Mouse (Mus musculus) lung, postnatal 0 days (tissue): ENCODE data around the gene Pdcd7. TPM values are rescaled to one million over a fixed set of nuclear protein-coding genes. Genes with fewer than 3 reads are reported as not detected.

Experiments
- ATAC-seq: fragments of 200-750 bp; cut with Nextera tagmentation; 2 replicates; pipeline ENCODE4 v1.8.0; 2017; ENCODE audit warnings: moderate library complexity
- DNase-seq: peaks from one replicate; pipeline ENCODE4 v3.0.0-alpha.2; 2016; ENCODE audit warnings: low spot score
- H3K27ac ChIP-seq: fragments of 300-500 bp; sonication (generic); 2 replicates; pipeline ENCODE4 v1.5.1; 2014; ENCODE audit warnings: antibody characterized with exemption, mild to moderate bottlenecking, low read length, mixed read lengths
- H3K27me3 ChIP-seq: fragments of 300-500 bp; sonication (generic); replicated peaks from 2 replicates; pipeline ENCODE4 v1.6.1; 2014; ENCODE audit warnings: low read length, mixed read lengths; ENCODE audit not compliant: insufficient read depth
- H3K36me3 ChIP-seq: fragments of 300-500 bp; sonication (generic); 2 replicates; pipeline ENCODE4 v1.6.1; 2014; ENCODE audit warnings: low read length, mixed read lengths; ENCODE audit not compliant: insufficient read depth
- H3K4me1 ChIP-seq: fragments of 300-500 bp; sonication (generic); 2 replicates; pipeline ENCODE4 v1.6.1; 2014; ENCODE audit warnings: antibody characterized with exemption, low read depth, low read length, mixed read lengths; ENCODE audit not compliant: insufficient read depth
- H3K4me2 ChIP-seq: fragments of 300-500 bp; sonication (generic); replicated peaks from 2 replicates; pipeline ENCODE4 v1.6.1; 2014; ENCODE audit warnings: low read depth, mild to moderate bottlenecking, low read length, moderate library complexity, mixed read lengths
- H3K4me3 ChIP-seq: fragments of 300-500 bp; sonication (generic); 2 replicates; pipeline ENCODE4 v1.5.1; 2014; ENCODE audit warnings: low read depth, low read length
- H3K9ac ChIP-seq: fragments of 300-500 bp; sonication (generic); replicated peaks from 2 replicates; pipeline ENCODE4 v1.6.1; 2014; ENCODE audit warnings: low read depth, mild to moderate bottlenecking
- H3K9me3 ChIP-seq: fragments of 300-500 bp; sonication (generic); 2 replicates; pipeline ENCODE4 v1.6.1; 2016; ENCODE audit warnings: low read length, mixed read lengths
- CTCF ChIP-seq: IDR thresholded peaks from 2 replicates; pipeline ENCODE4 v1.5.1; 2016; ENCODE audit warnings: antibody characterized with exemption, mild to moderate bottlenecking
- EP300 ChIP-seq: IDR thresholded peaks from 2 replicates; pipeline ENCODE4 v1.6.1; 2016; ENCODE audit warnings: antibody characterized with exemption, mild to moderate bottlenecking, control low read depth
- WGBS: fragments of 180-500 bp; shearing (Covaris S2); extraction: QIAGEN DNeasy Blood & Tissue Kit; methylation state at CpG from one replicate; pipeline ENCODE4 v1.1.7; 2014; 5-methylcytosine and 5-hydroxymethylcytosine counted together
- polyA plus RNA-seq: library from polyadenylated mRNA; unstranded; fragments of >200 nt; fragmentation: Nextera tagmentation; extraction: Ambion mirVana; gene quantifications from 2 replicates; pipeline ENCODE4 v1.2.1, GENCODE M21; 2015

The Pdcd7 gene
- polyA plus RNA-seq = 8.6 and 8.7 TPM in 2 replicates

DNA sequence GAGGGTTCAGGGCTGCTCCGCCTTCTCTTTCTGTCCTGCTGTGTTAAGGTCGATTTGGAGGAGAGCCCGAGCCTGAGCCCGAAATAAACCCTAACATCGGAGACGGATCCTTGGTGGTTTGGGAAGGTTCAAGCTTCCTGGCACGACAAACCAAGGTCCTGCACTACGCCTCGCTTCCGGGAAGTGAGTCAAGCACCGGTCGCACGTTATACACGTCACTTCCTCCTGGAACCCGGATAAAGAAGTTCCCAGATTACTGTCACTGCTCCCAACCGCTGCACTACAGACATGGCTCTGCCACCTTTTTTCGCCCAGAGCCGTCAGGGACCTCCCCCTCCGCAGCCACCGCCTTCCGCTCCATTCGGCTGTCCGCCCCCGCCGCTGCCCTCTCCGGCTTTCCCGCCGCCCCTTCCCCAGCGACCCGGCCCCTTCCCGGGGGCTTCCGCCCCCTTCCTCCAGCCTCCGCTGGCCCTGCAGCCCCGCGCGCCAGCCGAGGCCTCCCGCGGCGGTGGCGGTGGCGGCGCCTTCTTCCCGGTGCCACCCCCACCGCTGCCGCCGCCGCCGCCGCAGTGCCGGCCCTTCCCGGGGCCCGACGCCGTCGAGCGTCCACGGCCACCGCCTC, at the start of gene Pdcd7:
Gene Pdcd7, plus strand, starts transcription at position 251 of the 622 bp plus-strand sequence.
- peak within 1 kb of the TSS; percentile 96 for H3K9ac ChIP-seq
- H3K27me3 ChIP-seq = no peaks in the 10 kb centered on the region
- under 1% methylated on average over 41 of the region's 59 CpGs for WGBS
- no peaks in the 10 kb centered on the region for H3K36me3 ChIP-seq
- peak within 1 kb of the TSS; percentile 91 for H3K4me2 ChIP-seq
- peak; percentile 95 for ATAC-seq
- no peaks in the 10 kb centered on the region for H3K9me3 ChIP-seq
- peak; percentile 98 for DNase-seq
- TF ChIP-seq CTCF (no peak), EP300 (no peak; the same call in 1 of the 2 replicates)
- H3K4me1 ChIP-seq = peaks cover 10% of the 10 kb centered on the region
- H3K4me3 ChIP-seq = peak within 1 kb of the TSS; percentile 93
- peak within 1 kb of the TSS; percentile 98 for H3K27ac ChIP-seq

- ATAC-seq (no peak), DNase-seq (no peak)
- no peak overlapping the region for H3K4me3 ChIP-seq
- no peaks in the 10 kb centered on the region for H3K27me3 ChIP-seq
- no peaks in the 10 kb centered on the region for H3K9me3 ChIP-seq
- no peak for TF ChIP-seq EP300
- no peak for TF ChIP-seq CTCF
- H3K4me1 ChIP-seq = no peaks in the 10 kb centered on the region
- H3K4me2 ChIP-seq = no peak overlapping the region
- 99% methylated on average over 2 of the region's 2 CpGs for WGBS
- no peak overlapping the region for H3K27ac ChIP-seq
- H3K9ac ChIP-seq = no peak overlapping the region
- peaks cover 11% of the 10 kb centered on the region; the same call in 1 of the 2 replicates for H3K36me3 ChIP-seq
Observed at GRCm38 (mm10) chr9:65297056-65297455, 48.8 kb upstream of the Pdcd7 start.

GRCm38 (mm10) chr9:65298761-65299160, 47.1 kb upstream of the Pdcd7 start:
- Histone ChIP-seq H3K36me3 (peaks cover 22% of the 10 kb centered on the region; the same call in 1 of the 2 replicates), H3K9ac (no peak overlapping the region), H3K4me2 (no peak overlapping the region), H3K4me1 (no peaks in the 10 kb centered on the region), H3K9me3 (no peaks in the 10 kb centered on the region), H3K4me3 (no peak overlapping the region), H3K27ac (no peak overlapping the region), H3K27me3 (no peaks in the 10 kb centered on the region)
- TF ChIP-seq CTCF = no peak
- no peak for TF ChIP-seq EP300
- WGBS = 82% methylated on average over 3 of the region's 3 CpGs
- no peak for ATAC-seq
- no peak for DNase-seq

GRCm38 (mm10) chr9:65299650-65300049, 46.3 kb upstream of the Pdcd7 start:
- Histone ChIP-seq H3K9me3 (no peaks in the 10 kb centered on the region), H3K27ac (no peak overlapping the region), H3K4me1 (no peaks in the 10 kb centered on the region), H3K4me3 (no peak overlapping the region), H3K36me3 (peaks cover 23% of the 10 kb centered on the region; the same call in 1 of the 2 replicates), H3K27me3 (no peaks in the 10 kb centered on the region), H3K4me2 (no peak overlapping the region), H3K9ac (no peak overlapping the region)
- TF ChIP-seq EP300 = no peak
- no peak for TF ChIP-seq CTCF
- DNase-seq (no peak), ATAC-seq (no peak)
- 98% methylated on average over 7 of the region's 7 CpGs for WGBS

DNA sequence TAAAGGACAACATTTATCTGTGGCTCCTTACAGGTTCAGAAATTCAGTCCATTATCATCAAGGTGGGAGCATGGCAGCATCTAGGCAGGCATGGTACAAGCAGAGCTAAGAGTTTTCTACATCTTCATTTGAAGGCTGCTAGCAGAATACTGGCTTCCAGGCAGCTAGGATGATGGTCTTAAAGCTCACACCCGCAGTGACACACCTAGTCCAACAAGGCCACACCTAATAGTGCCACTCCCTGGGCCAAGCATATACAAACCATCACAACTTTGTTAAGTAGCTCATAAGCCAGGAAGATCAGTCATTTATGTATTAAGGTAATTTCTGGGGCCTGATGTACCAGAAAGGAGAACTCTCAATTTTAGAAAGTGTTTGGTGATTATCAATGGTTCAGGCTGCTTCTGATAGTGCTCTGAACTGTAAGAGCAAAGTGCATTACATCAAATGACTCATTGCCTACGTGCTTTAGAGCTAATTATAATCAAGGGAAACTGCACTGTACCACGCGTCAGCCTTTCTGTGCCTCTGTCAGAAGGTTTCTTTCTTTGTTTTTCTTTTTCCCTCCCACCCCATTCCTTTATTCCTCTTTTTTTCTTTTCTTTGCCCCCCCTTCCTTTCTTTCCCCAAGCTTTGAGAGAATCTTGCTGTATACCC, 43.4 kb upstream of the Pdcd7 start:
- TF ChIP-seq CTCF (no peak), EP300 (no peak)

GRCm38 (mm10) chr9:65303586-65303985, 42.3 kb upstream of the Pdcd7 start:
- H3K4me2 ChIP-seq = no peak overlapping the region
- DNase-seq = no peak
- no peaks in the 10 kb centered on the region for H3K27me3 ChIP-seq
- peaks cover 31% of the 10 kb centered on the region; the same call in 1 of the 2 replicates for H3K36me3 ChIP-seq
- WGBS = 91% methylated on average over 4 of the region's 4 CpGs
- H3K4me1 ChIP-seq = no peaks in the 10 kb centered on the region
- ATAC-seq = no peak
- H3K27ac ChIP-seq = no peak overlapping the region
- TF ChIP-seq EP300 = no peak
- TF ChIP-seq CTCF = no peak
- H3K9ac ChIP-seq = no peak overlapping the region
- H3K4me3 ChIP-seq = no peak overlapping the region
- no peaks in the 10 kb centered on the region for H3K9me3 ChIP-seq

More for the DNA sequence above, 43.4 kb upstream of the Pdcd7 start:
- WGBS = 93% methylated on average over 4 of the region's 4 CpGs
- no peak overlapping the region for H3K27ac ChIP-seq
- no peaks in the 10 kb centered on the region for H3K9me3 ChIP-seq
- no peaks in the 10 kb centered on the region for H3K27me3 ChIP-seq
- ATAC-seq (no peak), DNase-seq (no peak)
- no peak overlapping the region for H3K4me2 ChIP-seq
- peaks cover 29% of the 10 kb centered on the region; the same call in 1 of the 2 replicates for H3K36me3 ChIP-seq
- no peak overlapping the region for H3K4me3 ChIP-seq
- no peaks in the 10 kb centered on the region for H3K4me1 ChIP-seq
- no peak overlapping the region for H3K9ac ChIP-seq
